Mouse (Mus musculus) heart, adult 2 months (tissue): Measurements from ENCODE around the gene Hmga1.

Experiments used
- CTCF ChIP-seq: fragments of 200-600 bp; IDR thresholded peaks from 2 replicates; pipeline ENCODE4 v1.8.1; 2022; ENCODE audit warnings: antibody characterized with exemption, mild to moderate bottlenecking, moderate library complexity
- EP300 ChIP-seq: fragments of 200-500 bp; IDR thresholded peaks from 2 replicates; pipeline ENCODE4 v1.6.1; 2011; ENCODE audit warnings: low read depth, low read length, control low read depth; ENCODE audit not compliant: insufficient read depth
- POLR2A ChIP-seq: fragments of 200-500 bp; IDR thresholded peaks from 2 replicates; pipeline ENCODE4 v1.6.1; 2011; ENCODE audit warnings: mild to moderate bottlenecking, low read depth, low read length, control low read depth; ENCODE audit not compliant: insufficient read depth

- TF ChIP-seq CTCF (no peak), EP300 (no peak), POLR2A (no peak)
Observed at GRCm38 (mm10) chr17:27559596-27559995, 3.3 kb downstream of the Hmga1 start.
